Mouse (Mus musculus): ENCODE data around the gene Cutal. TPM values are rescaled to one million over a fixed set of nuclear protein-coding genes. Genes with fewer than 3 reads are reported as not detected.
"Not testable (repeated sequence)": the region's sequence is repeated elsewhere in the genome, so short reads cannot be mapped to it uniquely, and the experiment has no call there.

Gene Cutal
- polyA plus RNA-seq (2014; fragmentation: Nextera tagmentation; extraction: Ambion mirVana): 0.56 and 0.59 TPM in 2 replicates

GRCm38 (mm10) chr2:34874271-34874670, at the start of gene Cutal:
TSS of gene Cutal (plus strand) at chr2:34874396.
- Histone ChIP-seq H3K4me3 (ENCODE audit: low read depth, low read length) (peak within 1 kb of the TSS; percentile 15; the same call in 1 of the 2 replicates), H3K36me3 (ENCODE audit: control insufficient read depth, insufficient read depth, low read length) (no peaks in the 10 kb centered on the region), H3K9ac (replicated peaks; ENCODE audit: low read depth, low read length) (no peak within 1 kb of the TSS), H3K4me1 (ENCODE audit: control insufficient read depth, insufficient read depth, low read length) (peaks cover 5% of the 10 kb centered on the region; the same call in 1 of the 2 replicates), H3K9me3 (ENCODE audit: control insufficient read depth, low read depth, low read length) (no peaks in the 10 kb centered on the region), H3K27ac (ENCODE audit: low read length) (no peak within 1 kb of the TSS), H3K27me3 (ENCODE audit: control insufficient read depth, insufficient read depth, low read length) (no peaks in the 10 kb centered on the region), H3K4me2 (replicated peaks; ENCODE audit: low read depth, low read length) (peak within 1 kb of the TSS; percentile 39)
- WGBS: 2% methylated on average over 14 of the region's 14 CpGs
- no peak for ATAC-seq (ENCODE audit: insufficient number of reproducible peaks, insufficient read depth, low FRiP score, low read depth)

GRCm38 (mm10) chr2:34825827-34826459, 48.3 kb upstream of the Cutal start, which contains the start of gene Fbxw2:
TSS of gene Fbxw2 (minus strand) at chr2:34826311.
- H3K4me2 ChIP-seq (replicated peaks; ENCODE audit: low read depth, low read length): peak within 1 kb of the TSS; percentile 88
- peak within 1 kb of the TSS; percentile 91 for H3K9ac ChIP-seq (replicated peaks; ENCODE audit: low read depth, low read length)
- WGBS: under 1% methylated on average over 57 of the region's 57 CpGs
- H3K36me3 ChIP-seq (ENCODE audit: control insufficient read depth, insufficient read depth, low read length): peaks cover 4% of the 10 kb centered on the region; the same call in 1 of the 2 replicates
- H3K27me3 ChIP-seq (ENCODE audit: control insufficient read depth, insufficient read depth, low read length): no peaks in the 10 kb centered on the region
- ATAC-seq (ENCODE audit: insufficient number of reproducible peaks, insufficient read depth, low FRiP score, low read depth): peak; percentile 97
- peak within 1 kb of the TSS; percentile 80; the same call in 1 of the 2 replicates for H3K27ac ChIP-seq (ENCODE audit: low read length)
- H3K4me3 ChIP-seq (ENCODE audit: low read depth, low read length): peak within 1 kb of the TSS; percentile 95
- peaks cover 6% of the 10 kb centered on the region; the same call in 1 of the 2 replicates for H3K4me1 ChIP-seq (ENCODE audit: control insufficient read depth, insufficient read depth, low read length)
- no peaks in the 10 kb centered on the region for H3K9me3 ChIP-seq (ENCODE audit: control insufficient read depth, low read depth, low read length)

- peak overlapping the region; percentile 95 for H3K4me3 ChIP-seq (ENCODE audit: low read depth, low read length)
- peak overlapping the region; percentile 88 for H3K4me2 ChIP-seq (replicated peaks; ENCODE audit: low read depth, low read length)
- no peaks in the 10 kb centered on the region for H3K9me3 ChIP-seq (ENCODE audit: control insufficient read depth, low read depth, low read length)
- H3K36me3 ChIP-seq (ENCODE audit: control insufficient read depth, insufficient read depth, low read length): peaks cover 4% of the 10 kb centered on the region; the same call in 1 of the 2 replicates
- peak overlapping the region; percentile 91 for H3K9ac ChIP-seq (replicated peaks; ENCODE audit: low read depth, low read length)
- peaks cover 6% of the 10 kb centered on the region; the same call in 1 of the 2 replicates for H3K4me1 ChIP-seq (ENCODE audit: control insufficient read depth, insufficient read depth, low read length)
- H3K27ac ChIP-seq (ENCODE audit: low read length): peak overlapping the region; percentile 80; the same call in 1 of the 2 replicates
- no peak for ATAC-seq (ENCODE audit: insufficient number of reproducible peaks, insufficient read depth, low FRiP score, low read depth)
- 37% methylated on average over 20 of the region's 21 CpGs for WGBS
- no peaks in the 10 kb centered on the region for H3K27me3 ChIP-seq (ENCODE audit: control insufficient read depth, insufficient read depth, low read length)
Measured at GRCm38 (mm10) chr2:34826460-34827231, 47.5 kb upstream of the Cutal start.

- no peak overlapping the region for H3K4me3 ChIP-seq (ENCODE audit: low read depth, low read length)
- 91% methylated on average over 4 of the region's 4 CpGs for WGBS
- no peaks in the 10 kb centered on the region for H3K27me3 ChIP-seq (ENCODE audit: control insufficient read depth, insufficient read depth, low read length)
- peaks cover 2% of the 10 kb centered on the region; the same call in 1 of the 2 replicates for H3K36me3 ChIP-seq (ENCODE audit: control insufficient read depth, insufficient read depth, low read length)
- H3K9me3 ChIP-seq (ENCODE audit: control insufficient read depth, low read depth, low read length): no peaks in the 10 kb centered on the region
- no peak overlapping the region for H3K27ac ChIP-seq (ENCODE audit: low read length)
- no peak overlapping the region for H3K9ac ChIP-seq (replicated peaks; ENCODE audit: low read depth, low read length)
- H3K4me1 ChIP-seq (ENCODE audit: control insufficient read depth, insufficient read depth, low read length): peaks cover 6% of the 10 kb centered on the region; the same call in 1 of the 2 replicates
- H3K4me2 ChIP-seq (replicated peaks; ENCODE audit: low read depth, low read length): no peak overlapping the region
- no peak for ATAC-seq (ENCODE audit: insufficient number of reproducible peaks, insufficient read depth, low FRiP score, low read depth)
Measured at GRCm38 (mm10) chr2:34827591-34827990, 46.6 kb upstream of the Cutal start.

- Histone ChIP-seq H3K4me1 (ENCODE audit: control insufficient read depth, insufficient read depth, low read length) (peaks cover 6% of the 10 kb centered on the region; the same call in 1 of the 2 replicates), H3K4me2 (replicated peaks; ENCODE audit: low read depth, low read length) (no peak overlapping the region), H3K9ac (replicated peaks; ENCODE audit: low read depth, low read length) (no peak overlapping the region), H3K36me3 (ENCODE audit: control insufficient read depth, insufficient read depth, low read length) (no peaks in the 10 kb centered on the region; the same call in 1 of the 2 replicates), H3K9me3 (ENCODE audit: control insufficient read depth, low read depth, low read length) (no peaks in the 10 kb centered on the region), H3K27ac (ENCODE audit: low read length) (no peak overlapping the region), H3K27me3 (ENCODE audit: control insufficient read depth, insufficient read depth, low read length) (no peaks in the 10 kb centered on the region), H3K4me3 (ENCODE audit: low read depth, low read length) (no peak overlapping the region)
- ATAC-seq (ENCODE audit: insufficient number of reproducible peaks, insufficient read depth, low FRiP score, low read depth): no peak
- 83% methylated on average over 1 of the region's 1 CpGs for WGBS
Measured at GRCm38 (mm10) chr2:34828026-34828425, 46.2 kb upstream of the Cutal start.

GRCm38 (mm10) chr2:34830066-34830465, 44.1 kb upstream of the Cutal start:
- H3K27ac ChIP-seq (ENCODE audit: low read length); H3K9me3 ChIP-seq (ENCODE audit: control insufficient read depth, low read depth, low read length); ATAC-seq (ENCODE audit: insufficient number of reproducible peaks, insufficient read depth, low FRiP score, low read depth); H3K4me1 ChIP-seq (ENCODE audit: control insufficient read depth, insufficient read depth, low read length); H3K4me3 ChIP-seq (ENCODE audit: low read depth, low read length); H3K27me3 ChIP-seq (ENCODE audit: control insufficient read depth, insufficient read depth, low read length); H3K9ac ChIP-seq (replicated peaks; ENCODE audit: low read depth, low read length); H3K36me3 ChIP-seq (ENCODE audit: control insufficient read depth, insufficient read depth, low read length); H3K4me2 ChIP-seq (replicated peaks; ENCODE audit: low read depth, low read length): not testable (repeated sequence)
- WGBS: 92% methylated on average over 17 of the region's 17 CpGs

GRCm38 (mm10) chr2:34832766-34833457, 41.3 kb upstream of the Cutal start, which contains the start of gene Gm34653:
TSS of gene Gm34653 (plus strand) at chr2:34833007.
- not testable (repeated sequence) for H3K36me3 ChIP-seq (ENCODE audit: control insufficient read depth, insufficient read depth, low read length); H3K4me1 ChIP-seq (ENCODE audit: control insufficient read depth, insufficient read depth, low read length); H3K27ac ChIP-seq (ENCODE audit: low read length); H3K9ac ChIP-seq (replicated peaks; ENCODE audit: low read depth, low read length); H3K4me2 ChIP-seq (replicated peaks; ENCODE audit: low read depth, low read length); H3K27me3 ChIP-seq (ENCODE audit: control insufficient read depth, insufficient read depth, low read length); H3K9me3 ChIP-seq (ENCODE audit: control insufficient read depth, low read depth, low read length); H3K4me3 ChIP-seq (ENCODE audit: low read depth, low read length); ATAC-seq (ENCODE audit: insufficient number of reproducible peaks, insufficient read depth, low FRiP score, low read depth)
- 73% methylated on average over 11 of the region's 11 CpGs for WGBS

GRCm38 (mm10) chr2:34833624-34834023, 40.6 kb upstream of the Cutal start:
- Histone ChIP-seq H3K4me2 (replicated peaks; ENCODE audit: low read depth, low read length) (no peak overlapping the region), H3K27me3 (ENCODE audit: control insufficient read depth, insufficient read depth, low read length) (no peaks in the 10 kb centered on the region), H3K27ac (ENCODE audit: low read length) (no peak overlapping the region), H3K9me3 (ENCODE audit: control insufficient read depth, low read depth, low read length) (no peaks in the 10 kb centered on the region), H3K4me1 (ENCODE audit: control insufficient read depth, insufficient read depth, low read length) (no peaks in the 10 kb centered on the region), H3K9ac (replicated peaks; ENCODE audit: low read depth, low read length) (no peak overlapping the region), H3K4me3 (ENCODE audit: low read depth, low read length) (no peak overlapping the region), H3K36me3 (ENCODE audit: control insufficient read depth, insufficient read depth, low read length) (no peaks in the 10 kb centered on the region)
- 89% methylated on average over 17 of the region's 17 CpGs for WGBS
- ATAC-seq (ENCODE audit: insufficient number of reproducible peaks, insufficient read depth, low FRiP score, low read depth): no peak

All from stomach, embryonic 14.5 days (tissue).